Mouse (Mus musculus): Measurements from ENCODE around the gene Mxra8. TPM values are rescaled to one million over a fixed set of nuclear protein-coding genes. Genes with fewer than 3 reads are reported as not detected.
A peak's percentile ranks its signal among the peaks of the same experiment; 100 is the strongest.

The Mxra8 gene
- polyA plus RNA-seq, 1 experiment, result 15.7 TPM

DNA sequence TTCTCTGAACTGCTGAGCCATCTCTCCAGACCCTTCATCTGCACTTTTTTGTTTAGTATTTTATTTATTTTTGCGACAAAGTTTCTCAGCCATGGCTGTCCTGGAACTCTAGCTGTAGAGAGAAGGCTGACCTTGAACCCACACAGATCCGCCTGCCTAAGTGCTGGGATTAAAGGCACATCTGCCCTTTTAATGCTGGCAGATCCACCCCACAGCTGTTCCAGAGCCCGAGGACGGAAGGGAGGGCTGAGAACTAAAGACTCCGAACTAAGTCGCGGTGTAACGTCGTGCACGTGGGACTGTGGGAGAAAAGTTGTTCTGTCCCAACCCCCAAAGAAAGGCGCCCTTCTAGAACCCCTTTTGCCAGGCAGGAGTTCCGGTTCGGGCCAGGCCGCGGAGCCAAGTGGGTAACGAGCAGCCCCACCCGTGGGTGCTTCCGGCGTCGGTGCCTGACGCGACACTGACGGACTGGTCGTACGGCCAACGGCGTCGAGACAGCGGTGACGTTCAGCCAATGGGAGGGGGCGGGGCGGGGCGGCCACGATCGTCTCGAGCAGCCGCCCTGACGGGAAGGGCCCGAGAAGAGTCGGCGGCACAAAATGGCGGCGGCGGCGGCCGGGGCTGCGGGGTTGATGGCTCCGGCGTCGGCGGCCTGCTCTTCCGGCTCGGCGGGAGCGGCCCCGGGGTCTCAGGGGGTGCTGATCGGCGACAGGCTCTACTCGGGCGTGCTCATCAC is 27.4 kb upstream of the Mxra8 start, which contains the start of gene Ccnl2:
TSS of gene Ccnl2 (plus strand) at position 561 of the 736 bp plus-strand sequence.
- Histone ChIP-seq H3K4me1 (ENCODE audit: control insufficient read depth, insufficient read depth, low read length) (peaks cover 4% of the 10 kb centered on the region), H3K4me3 (ENCODE audit: insufficient read depth, low read length) (peak within 1 kb of the TSS; percentile 90), H3K27ac (ENCODE audit: insufficient read depth, low read length) (peak within 1 kb of the TSS; percentile 90)
- TF ChIP-seq POLR2A (IDR thresholded peaks at IDR 0.05; ENCODE audit: extremely low read depth, insufficient read depth, low read length) (0 out of 2 replicates have a peak, but pooled peaks have one; percentile 9), CTCF (IDR thresholded peaks at IDR 0.05; ENCODE audit: extremely low read depth, insufficient read depth, low read length) (no peak)

- Histone ChIP-seq H3K4me3 (ENCODE audit: insufficient read depth, low read length) (peak overlapping the region; percentile 90), H3K4me1 (ENCODE audit: control insufficient read depth, insufficient read depth, low read length) (peaks cover 4% of the 10 kb centered on the region), H3K27ac (ENCODE audit: insufficient read depth, low read length) (peak overlapping the region; percentile 90)
- TF ChIP-seq POLR2A (IDR thresholded peaks at IDR 0.05; ENCODE audit: extremely low read depth, insufficient read depth, low read length) (no peak), CTCF (IDR thresholded peaks at IDR 0.05; ENCODE audit: extremely low read depth, insufficient read depth, low read length) (no peak)
These were observed 26.8 kb upstream of the Mxra8 start for GRCm38 (mm10) chr4:155812665-155813181.

DNA sequence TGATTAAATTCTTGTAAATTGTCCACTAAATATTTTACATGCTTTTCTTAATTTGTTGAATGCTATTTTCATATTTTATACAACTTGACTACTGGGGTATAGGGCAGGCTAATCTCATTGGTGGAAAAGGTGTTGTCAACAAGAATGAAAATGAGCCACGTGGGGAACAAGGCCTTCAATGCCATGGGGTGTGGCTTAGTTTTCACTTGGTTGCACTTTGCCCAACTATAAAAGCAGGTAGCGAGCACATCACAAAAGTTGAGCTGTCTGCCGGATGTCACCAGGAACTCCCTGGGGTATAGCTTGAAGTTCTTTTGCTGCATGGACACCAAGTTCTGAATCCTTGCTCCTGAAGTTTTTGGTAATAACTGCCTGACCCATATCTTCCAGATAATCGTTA is 21.9 kb upstream of the Mxra8 start:
- Histone ChIP-seq H3K27ac (ENCODE audit: insufficient read depth, low read length) (no peak overlapping the region), H3K4me1 (ENCODE audit: control insufficient read depth, insufficient read depth, low read length) (peaks cover 4% of the 10 kb centered on the region), H3K4me3 (ENCODE audit: insufficient read depth, low read length) (no peak overlapping the region)
- TF ChIP-seq CTCF (IDR thresholded peaks at IDR 0.05; ENCODE audit: extremely low read depth, insufficient read depth, low read length), result no peak
- no peak for TF ChIP-seq POLR2A (IDR thresholded peaks at IDR 0.05; ENCODE audit: extremely low read depth, insufficient read depth, low read length)

- no peak for TF ChIP-seq POLR2A (IDR thresholded peaks at IDR 0.05; ENCODE audit: extremely low read depth, insufficient read depth, low read length)
- TF ChIP-seq CTCF (IDR thresholded peaks at IDR 0.05; ENCODE audit: extremely low read depth, insufficient read depth, low read length), result no peak
- Histone ChIP-seq H3K4me1 (ENCODE audit: control insufficient read depth, insufficient read depth, low read length) (peaks cover 1% of the 10 kb centered on the region; the same call in 1 of the 2 replicates), H3K4me3 (ENCODE audit: insufficient read depth, low read length) (no peak overlapping the region), H3K27ac (ENCODE audit: insufficient read depth, low read length) (no peak overlapping the region)
These were observed 18.5 kb upstream of the Mxra8 start for GRCm38 (mm10) chr4:155821025-155821424.

DNA sequence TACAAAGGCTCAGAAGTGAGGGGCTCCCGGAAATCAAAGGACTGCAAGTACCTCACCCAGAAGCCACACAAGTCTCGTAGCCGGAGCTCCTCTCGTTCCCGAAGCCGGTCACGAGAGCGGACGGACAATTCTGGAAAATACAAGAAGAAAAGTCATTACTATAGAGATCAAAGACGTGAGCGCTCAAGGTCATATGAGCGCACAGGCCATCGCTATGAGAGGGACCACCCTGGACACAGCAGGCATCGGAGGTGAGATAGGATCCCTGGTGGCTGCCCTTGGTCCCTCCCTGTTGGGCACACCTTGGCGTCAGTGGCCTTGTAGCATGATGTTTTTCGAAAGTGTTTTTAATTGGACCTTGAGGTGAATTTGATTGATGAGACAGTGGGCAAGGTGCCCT is 16.0 kb upstream of the Mxra8 start:
- no peak overlapping the region for H3K4me3 ChIP-seq (ENCODE audit: insufficient read depth, low read length)
- H3K4me1 ChIP-seq (ENCODE audit: control insufficient read depth, insufficient read depth, low read length), result peaks cover 1% of the 10 kb centered on the region; the same call in 1 of the 2 replicates
- no peak overlapping the region for H3K27ac ChIP-seq (ENCODE audit: insufficient read depth, low read length)
- TF ChIP-seq CTCF (IDR thresholded peaks at IDR 0.05; ENCODE audit: extremely low read depth, insufficient read depth, low read length), result no peak
- TF ChIP-seq POLR2A (IDR thresholded peaks at IDR 0.05; ENCODE audit: extremely low read depth, insufficient read depth, low read length), result no peak

DNA sequence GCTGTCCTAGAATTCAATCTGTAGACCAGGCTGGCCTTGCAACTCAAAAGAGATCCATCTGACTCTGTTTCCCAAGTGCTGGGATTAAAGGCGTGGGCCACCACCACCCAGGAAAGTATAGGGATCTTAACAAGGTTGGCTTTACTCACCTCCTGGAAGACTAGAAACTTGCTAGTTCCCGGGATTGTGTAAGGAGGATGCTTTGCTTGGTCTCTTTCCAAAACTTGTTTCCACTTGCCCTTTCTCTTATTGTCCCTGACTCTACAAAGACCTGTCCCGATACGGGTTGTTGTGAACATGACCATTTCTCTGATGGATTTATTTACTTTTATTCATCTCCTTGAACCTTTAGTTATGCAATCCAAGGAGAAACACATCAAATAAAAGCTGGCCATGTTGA is 9.6 kb upstream of the Mxra8 start:
- Histone ChIP-seq H3K4me3 (ENCODE audit: insufficient read depth, low read length) (no peak overlapping the region), H3K27ac (ENCODE audit: insufficient read depth, low read length) (no peak overlapping the region), H3K4me1 (ENCODE audit: control insufficient read depth, insufficient read depth, low read length) (peaks cover 4% of the 10 kb centered on the region)
- no peak for TF ChIP-seq POLR2A (IDR thresholded peaks at IDR 0.05; ENCODE audit: extremely low read depth, insufficient read depth, low read length)
- no peak for TF ChIP-seq CTCF (IDR thresholded peaks at IDR 0.05; ENCODE audit: extremely low read depth, insufficient read depth, low read length)

DNA sequence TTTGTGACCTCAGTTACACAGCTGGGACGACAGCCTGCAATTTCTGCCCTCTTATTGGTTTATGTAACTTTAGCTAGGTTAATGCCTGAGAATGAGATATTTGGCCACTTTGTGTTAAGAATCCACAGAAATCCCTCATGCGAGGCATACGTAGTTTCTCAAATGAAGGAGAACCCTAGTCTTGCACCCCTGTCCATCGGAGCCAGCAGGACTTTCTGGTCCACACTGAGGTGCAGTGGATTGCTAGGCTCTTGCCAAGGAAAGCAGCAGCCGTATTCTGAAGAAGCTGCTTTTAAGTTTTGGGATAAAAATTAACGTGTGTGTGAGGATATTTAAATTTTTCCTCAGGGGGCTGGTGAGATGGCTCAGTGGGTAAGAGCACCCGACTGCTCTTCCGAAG is 8.9 kb upstream of the Mxra8 start:
- TF ChIP-seq CTCF (IDR thresholded peaks at IDR 0.05; ENCODE audit: extremely low read depth, insufficient read depth, low read length) (no peak), POLR2A (IDR thresholded peaks at IDR 0.05; ENCODE audit: extremely low read depth, insufficient read depth, low read length) (no peak)
- Histone ChIP-seq H3K27ac (ENCODE audit: insufficient read depth, low read length) (no peak overlapping the region), H3K4me3 (ENCODE audit: insufficient read depth, low read length) (no peak overlapping the region; the same call in 1 of the 2 replicates), H3K4me1 (ENCODE audit: control insufficient read depth, insufficient read depth, low read length) (peaks cover 4% of the 10 kb centered on the region)

DNA sequence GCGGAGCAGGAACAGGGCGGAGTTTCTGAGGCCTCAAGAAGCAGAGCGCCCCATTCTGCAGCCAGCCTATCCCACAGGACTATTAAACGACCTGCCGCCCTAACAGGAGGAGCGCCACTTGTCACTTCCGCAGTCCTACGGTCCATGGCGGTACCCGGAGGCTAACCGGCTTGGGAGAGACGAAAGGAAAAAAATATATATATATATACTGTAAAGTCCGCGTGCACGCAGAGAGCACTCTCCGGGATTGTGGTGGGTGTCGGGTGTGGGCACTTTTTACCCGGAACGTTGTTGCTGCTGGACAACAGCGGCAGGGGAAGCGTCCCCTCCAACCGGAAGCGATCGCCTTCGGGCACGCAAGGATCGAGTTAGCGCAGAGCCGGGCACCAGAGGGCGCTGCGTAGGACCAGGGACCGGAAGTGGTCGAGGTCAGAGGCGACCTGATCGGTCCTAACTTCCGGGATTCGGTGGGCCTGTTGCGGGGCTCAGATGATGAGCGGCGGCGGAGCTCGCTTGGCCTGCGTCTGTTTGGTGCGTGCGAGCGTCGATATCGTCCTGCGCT is 8.2 kb upstream of the Mxra8 start, which contains the start of gene Aurkaip1:
TSS of gene Aurkaip1 (plus strand) at position 68 of the 562 bp plus-strand sequence.
- TF ChIP-seq CTCF (IDR thresholded peaks at IDR 0.05; ENCODE audit: extremely low read depth, insufficient read depth, low read length) (peak; percentile 72), POLR2A (IDR thresholded peaks at IDR 0.05; ENCODE audit: extremely low read depth, insufficient read depth, low read length) (peak; percentile 68)
- peaks cover 4% of the 10 kb centered on the region for H3K4me1 ChIP-seq (ENCODE audit: control insufficient read depth, insufficient read depth, low read length)
- peak within 1 kb of the TSS; percentile 32 for H3K27ac ChIP-seq (ENCODE audit: insufficient read depth, low read length)
- peak within 1 kb of the TSS; percentile 80 for H3K4me3 ChIP-seq (ENCODE audit: insufficient read depth, low read length)

DNA sequence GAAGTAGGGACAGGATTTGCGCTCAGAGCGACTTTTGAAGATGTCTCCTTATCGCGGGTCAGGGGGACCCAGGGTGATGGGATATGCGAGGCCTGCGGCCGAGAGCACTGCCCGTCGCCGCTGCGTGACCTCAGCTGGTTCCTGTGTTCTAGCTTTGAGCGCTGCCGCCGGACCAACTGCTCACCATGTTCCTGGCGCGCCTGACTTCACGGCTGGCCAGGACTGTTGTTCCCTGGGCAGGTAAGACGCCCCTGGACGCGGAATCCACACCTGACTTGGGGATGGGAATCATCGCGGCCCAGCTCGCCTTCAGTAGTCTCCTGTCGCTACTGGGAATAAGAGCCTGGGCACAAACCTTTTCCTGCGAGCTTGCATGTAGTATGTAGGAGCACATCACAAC is 7.6 kb upstream of the Mxra8 start:
- Histone ChIP-seq H3K4me3 (ENCODE audit: insufficient read depth, low read length) (peak overlapping the region; percentile 80), H3K4me1 (ENCODE audit: control insufficient read depth, insufficient read depth, low read length) (peaks cover 4% of the 10 kb centered on the region), H3K27ac (ENCODE audit: insufficient read depth, low read length) (peak overlapping the region; percentile 32)
- TF ChIP-seq CTCF (IDR thresholded peaks at IDR 0.05; ENCODE audit: extremely low read depth, insufficient read depth, low read length), result no peak
- no peak for TF ChIP-seq POLR2A (IDR thresholded peaks at IDR 0.05; ENCODE audit: extremely low read depth, insufficient read depth, low read length)
